Mouse (Mus musculus) layer of hippocampus, adult 11-12 months (tissue): ENCODE measurements around the gene Csrnp1.
A peak's percentile ranks its signal among the peaks of the same experiment; 100 is the strongest.
"Not testable (repeated sequence)": the region's sequence is repeated elsewhere in the genome, so short reads cannot be mapped to it uniquely, and the experiment has no call there.

Experiments
- DNase-seq: peaks from one replicate; pipeline ENCODE4 v3.0.0; 2022; ENCODE audit warnings: low spot score

The Csrnp1 gene

GRCm38 (mm10) chr9:119984536-119985011, at the start of gene Csrnp1:
Gene Csrnp1 (minus strand): TSS chr9:119984658.
- DNase-seq, result no peak

GRCm38 (mm10) chr9:120032710-120033109, 48.3 kb upstream of the Csrnp1 start:
- no peak for DNase-seq

- no peak for DNase-seq
Measured at GRCm38 (mm10) chr9:120030421-120030820, 46.0 kb upstream of the Csrnp1 start.

GRCm38 (mm10) chr9:120029880-120030279, 45.4 kb upstream of the Csrnp1 start:
- DNase-seq, result no peak

GRCm38 (mm10) chr9:120027401-120028151, 43.1 kb upstream of the Csrnp1 start:
- DNase-seq, result peak; percentile 56

- DNase-seq, result no peak
Measured at GRCm38 (mm10) chr9:120024625-120025024, 40.2 kb upstream of the Csrnp1 start.

GRCm38 (mm10) chr9:120024171-120024570, 39.7 kb upstream of the Csrnp1 start:
- no peak for DNase-seq

- DNase-seq, result no peak
Measured at GRCm38 (mm10) chr9:120023086-120023811, 38.8 kb upstream of the Csrnp1 start, which contains the start of gene Xirp1. Gene Xirp1 (minus strand): TSS chr9:120023598.

GRCm38 (mm10) chr9:120021164-120021563, 36.7 kb upstream of the Csrnp1 start:
- no peak for DNase-seq

- DNase-seq, result peak; percentile 83
Measured at GRCm38 (mm10) chr9:120020285-120020890, 35.9 kb upstream of the Csrnp1 start.

- no peak for DNase-seq
Measured at GRCm38 (mm10) chr9:120016956-120017355, 32.5 kb upstream of the Csrnp1 start.

GRCm38 (mm10) chr9:120014828-120015227, 30.4 kb upstream of the Csrnp1 start:
- no peak for DNase-seq

GRCm38 (mm10) chr9:120013251-120013820, 28.9 kb upstream of the Csrnp1 start:
- no peak for DNase-seq

- no peak for DNase-seq
Measured at GRCm38 (mm10) chr9:120012781-120013180, 28.3 kb upstream of the Csrnp1 start.

GRCm38 (mm10) chr9:120012161-120012560, 27.7 kb upstream of the Csrnp1 start:
- not testable (repeated sequence) for DNase-seq

GRCm38 (mm10) chr9:120011533-120011932, 27.1 kb upstream of the Csrnp1 start:
- peak; percentile 79 for DNase-seq

GRCm38 (mm10) chr9:120010781-120011511, 26.5 kb upstream of the Csrnp1 start:
- DNase-seq, result peak; percentile 98

- no peak for DNase-seq
Measured at GRCm38 (mm10) chr9:120009871-120010270, 25.4 kb upstream of the Csrnp1 start.

GRCm38 (mm10) chr9:120009226-120009841, 24.9 kb upstream of the Csrnp1 start:
- DNase-seq, result no peak

- DNase-seq, result no peak
Measured at GRCm38 (mm10) chr9:120007833-120008232, 23.4 kb upstream of the Csrnp1 start.

GRCm38 (mm10) chr9:120005936-120006335, 21.5 kb upstream of the Csrnp1 start:
- DNase-seq, result no peak
